Mouse (Mus musculus) erythroblast, embryonic 14.5 days (primary cell): Measurements from ENCODE around the gene Nceh1.

Source experiments
- GATA1 ChIP-seq: IDR thresholded peaks from 2 replicates; pipeline ENCODE4 v1.6.1; 2012; ENCODE audit warnings: low read length, inconsistent platforms, mixed read lengths
- TAL1 ChIP-seq: IDR thresholded peaks from 3 replicates; pipeline ENCODE4 v1.6.1; 2012; ENCODE audit warnings: low read length, inconsistent platforms, mixed read lengths

- TF ChIP-seq TAL1 (no peak), GATA1 (no peak)
Measured at GRCm38 (mm10) chr3:27241864-27242263, 59.1 kb downstream of the Nceh1 start.
